Mouse (Mus musculus) ES-CJ7 (cell line): ENCODE data around the gene Mroh2b.

Experiments
- DNase-seq: peaks from one replicate; pipeline ENCODE4 v3.0.0; 2011; ENCODE audit warnings: low read depth, low spot score

Mroh2b gene

DNA sequence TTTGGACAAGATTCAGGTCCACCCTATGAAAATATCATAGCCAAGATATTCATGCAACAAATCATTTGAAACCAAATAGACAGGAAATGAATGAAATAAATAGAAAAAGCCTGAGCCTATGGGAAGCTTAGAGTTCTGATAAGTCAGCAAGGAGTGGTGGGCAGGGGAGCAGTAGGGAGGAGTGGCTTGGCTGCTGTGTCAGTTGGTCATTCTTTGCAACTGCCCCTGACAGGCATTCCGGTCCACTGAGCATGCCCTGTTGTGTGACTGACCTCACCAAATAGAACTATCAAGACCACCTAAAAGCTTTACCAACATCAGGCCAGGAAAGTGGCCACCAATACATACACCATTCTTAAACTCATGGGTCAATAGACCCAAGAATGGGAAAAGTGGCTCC, at the start of gene Mroh2b:
Mroh2b (plus strand) TSS at position 301 of the 400 bp plus-strand sequence.
- DNase-seq: no peak

DNA sequence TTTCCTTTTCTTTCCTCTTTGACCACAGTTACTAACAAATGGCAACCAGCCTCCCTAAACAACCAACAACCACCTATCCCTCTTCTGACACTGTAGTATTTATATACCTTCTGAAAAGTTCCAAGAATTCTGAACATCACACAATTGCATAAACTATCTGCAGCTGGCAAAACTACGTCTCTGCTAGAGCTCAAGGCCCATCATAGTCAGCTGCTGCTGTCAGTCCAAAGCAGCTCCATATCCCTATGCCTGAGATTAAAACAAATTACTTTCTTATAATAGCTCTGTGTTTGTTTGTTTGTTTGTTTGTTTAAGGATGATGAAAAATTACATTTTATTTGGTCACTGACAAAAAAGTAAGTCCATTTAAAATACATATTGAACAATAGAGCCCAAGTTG, 48.5 kb upstream of the Mroh2b start:
- DNase-seq: no peak

DNA sequence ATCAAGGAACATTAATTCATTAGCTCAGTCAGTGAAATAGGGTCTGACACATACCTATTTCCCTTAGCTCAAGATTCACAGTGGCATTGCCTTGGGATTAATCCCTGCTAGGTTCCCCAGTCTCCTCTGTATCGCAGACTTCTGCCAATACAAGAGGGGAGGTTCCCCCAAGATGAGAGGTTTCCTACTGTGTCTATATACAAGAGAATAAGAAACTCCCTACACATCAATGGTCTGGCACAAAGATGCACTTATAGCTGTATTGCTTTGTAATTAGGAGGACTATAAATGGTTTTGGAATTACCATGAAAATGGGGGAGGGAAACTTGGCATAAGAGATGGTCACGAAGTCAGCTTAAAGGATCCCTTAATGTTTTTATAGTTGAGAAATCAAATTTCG, 3.6 kb upstream of the Mroh2b start:
- DNase-seq: peak; percentile 60

DNA sequence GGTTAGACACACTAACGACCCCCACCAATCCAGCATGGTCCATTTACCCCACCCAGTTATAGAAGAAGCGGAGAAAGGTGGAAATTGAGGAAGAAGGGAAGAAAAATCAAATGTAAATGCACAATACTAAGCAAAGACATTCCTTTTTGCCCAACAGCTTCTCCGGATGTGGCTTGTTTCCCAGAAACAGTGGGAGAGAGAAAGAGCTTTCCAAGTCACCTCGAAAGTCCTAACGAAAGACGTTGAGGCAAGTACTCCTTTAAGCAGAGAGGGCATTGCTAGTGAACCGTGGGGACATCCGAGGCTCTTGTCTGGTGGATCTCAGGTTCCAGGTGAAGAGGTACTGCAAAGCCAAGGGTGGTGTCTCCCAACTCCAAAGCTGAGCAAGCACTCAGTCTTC, 36.2 kb downstream of the Mroh2b start:
- DNase-seq: no peak

DNA sequence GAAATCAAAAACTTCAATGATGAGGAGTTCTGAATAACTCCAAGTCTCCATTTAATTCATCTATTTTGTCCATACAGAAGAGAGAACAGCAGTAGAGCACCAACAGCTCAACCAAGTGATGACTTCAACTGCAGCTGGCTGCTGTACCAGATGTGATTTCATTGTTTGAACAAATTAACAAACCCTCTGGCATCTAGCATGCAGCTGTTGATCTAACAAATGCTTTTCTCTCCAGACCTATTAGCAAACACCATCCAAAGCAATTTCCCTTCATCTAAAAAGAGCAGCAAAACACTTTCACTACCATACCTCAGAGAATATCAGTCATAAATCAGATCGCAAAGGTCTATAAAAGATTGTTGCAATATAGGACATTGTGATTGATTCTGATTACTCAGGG, 74.8 kb downstream of the Mroh2b start:
- no peak for DNase-seq

DNA sequence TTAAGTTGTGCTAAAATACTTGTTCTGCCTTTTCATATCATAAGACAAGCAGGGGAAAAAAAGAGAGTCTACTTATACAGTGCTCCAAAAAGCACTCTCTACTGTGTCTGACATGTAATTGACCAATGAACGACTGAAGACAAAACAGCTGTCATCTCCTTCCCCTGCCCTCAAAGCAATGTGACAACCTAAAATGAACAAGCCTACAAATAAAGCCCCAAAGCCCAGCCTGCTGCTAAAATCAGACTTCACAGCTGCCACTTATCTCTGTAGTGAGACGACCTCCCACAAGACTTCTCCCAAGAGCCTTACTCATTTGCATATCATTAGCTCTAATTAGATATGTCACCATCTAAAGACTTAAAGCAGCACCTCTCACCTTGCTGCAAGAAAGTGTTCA, 104.4 kb downstream of the Mroh2b start:
- no peak for DNase-seq

DNA sequence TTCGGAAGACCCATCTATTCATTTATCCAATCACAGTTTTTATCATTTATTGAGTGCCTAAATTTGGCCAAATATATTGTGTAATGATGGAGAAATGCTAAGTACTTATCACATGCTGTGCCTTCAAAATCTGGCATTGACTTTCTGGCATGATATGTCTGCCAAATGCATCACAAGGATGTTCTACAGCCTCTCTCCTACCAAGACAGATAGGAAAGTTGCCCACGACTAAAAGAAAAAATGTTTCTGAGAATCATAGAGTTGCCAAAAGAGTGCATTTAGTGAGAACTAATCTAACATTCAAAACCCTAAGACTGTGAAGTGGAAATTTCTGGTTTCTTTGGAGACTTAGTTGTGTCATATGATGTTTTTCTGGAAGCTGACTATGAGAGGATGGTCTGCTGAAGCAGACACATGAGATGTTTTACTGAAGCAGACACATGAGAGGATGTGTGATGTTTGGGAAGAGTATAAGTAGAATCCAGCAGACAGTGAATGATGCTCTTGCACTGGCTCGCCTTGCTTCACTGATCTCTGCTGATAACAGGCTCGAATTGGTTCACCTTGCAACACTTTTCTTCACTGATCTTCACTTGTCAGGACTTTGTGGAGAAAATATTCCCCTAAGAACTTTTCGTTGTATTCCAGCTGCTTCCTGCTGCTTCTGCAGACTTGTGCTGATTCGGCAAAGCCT, 105.1 kb downstream of the Mroh2b start:
- DNase-seq: no peak

DNA sequence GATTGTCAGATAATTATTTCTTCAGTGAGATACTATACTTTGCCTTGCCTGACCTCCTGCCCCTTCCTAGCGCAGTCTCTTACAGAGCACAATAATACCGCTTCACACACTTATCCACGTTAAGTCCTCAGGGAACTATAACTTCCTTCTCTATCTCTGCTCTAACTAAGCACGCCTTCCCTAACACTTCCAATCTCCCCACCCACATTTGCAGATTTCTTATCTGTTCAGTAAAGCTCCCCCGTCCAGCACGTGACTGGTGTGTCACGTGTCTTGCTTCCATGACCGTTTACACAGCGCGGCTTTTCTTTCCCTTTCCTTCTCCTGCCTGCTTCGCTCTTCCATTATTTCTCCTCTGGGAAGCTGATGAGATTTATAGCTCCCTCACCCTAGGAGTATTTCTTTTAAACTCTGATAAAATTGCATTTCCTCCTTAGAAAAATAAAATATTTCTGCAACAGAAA, 111.1 kb downstream of the Mroh2b start:
- DNase-seq: no peak
